Mouse (Mus musculus) forebrain, embryonic 14.5 days (tissue): ENCODE measurements around the gene Lman1l. TPM values are rescaled to one million over a fixed set of nuclear protein-coding genes. Genes with fewer than 3 reads are reported as not detected.

Source experiments
- ATAC-seq: fragments of 200-750 bp; cut with Nextera tagmentation; 2 replicates; pipeline ENCODE4 v1.8.0; 2017; ENCODE audit warnings: mild to moderate bottlenecking, moderate library complexity
- DNase-seq: peaks from one replicate; pipeline ENCODE4 v3.0.0-alpha.2; 2015; ENCODE audit warnings: low spot score
- H3K27ac ChIP-seq: fragments of 300-500 bp; sonication (generic); 2 replicates; pipeline ENCODE4 v1.5.1; 2014; ENCODE audit warnings: low read depth, mild to moderate bottlenecking, control low read depth, low read length, moderate library complexity
- H3K27me3 ChIP-seq: fragments of 300-500 bp; sonication (generic); replicated peaks from 2 replicates; pipeline ENCODE4 v1.6.1; 2014; ENCODE audit warnings: low read length, control low read depth, mixed read lengths; ENCODE audit not compliant: control insufficient read depth, insufficient read depth
- H3K36me3 ChIP-seq: fragments of 300-500 bp; sonication (generic); 2 replicates; pipeline ENCODE4 v1.6.1; 2014; ENCODE audit warnings: low read length, control low read depth; ENCODE audit not compliant: control insufficient read depth, insufficient read depth
- H3K4me1 ChIP-seq: fragments of 300-500 bp; sonication (generic); 2 replicates; pipeline ENCODE4 v1.6.1; 2014; ENCODE audit warnings: antibody characterized with exemption, low read length, control low read depth; ENCODE audit not compliant: control insufficient read depth, insufficient read depth
- H3K4me2 ChIP-seq: fragments of 300-500 bp; sonication (generic); 2 replicates; pipeline ENCODE4 v1.6.1; 2014; ENCODE audit warnings: mild to moderate bottlenecking, control low read depth, low read length
- H3K4me3 ChIP-seq: fragments of 300-500 bp; sonication (generic); 2 replicates; pipeline ENCODE4 v1.5.1; 2014; ENCODE audit warnings: low read depth, low read length, control low read depth
- H3K9ac ChIP-seq: fragments of 300-500 bp; sonication (generic); 2 replicates; pipeline ENCODE4 v1.6.1; 2014; ENCODE audit warnings: mild to moderate bottlenecking, low read length, control low read depth, moderate library complexity
- H3K9me3 ChIP-seq: fragments of 300-500 bp; sonication (generic); replicated peaks from 2 replicates; pipeline ENCODE4 v1.6.1; 2016; ENCODE audit warnings: low read length, control low read depth, mixed read lengths; ENCODE audit not compliant: control insufficient read depth
- WGBS: fragments of 180-500 bp; shearing (Covaris S2); extraction: QIAGEN DNeasy Blood & Tissue Kit; methylation state at CpG from one replicate; pipeline ENCODE4 v1.1.7; 2014; 5-methylcytosine and 5-hydroxymethylcytosine counted together
- polyA plus RNA-seq: library from polyadenylated mRNA; unstranded; fragments of >200 nt; fragmentation: Nextera tagmentation; extraction: Ambion mirVana; gene quantifications from 2 replicates; pipeline ENCODE4 v1.2.1, GENCODE M21; 2014

The Lman1l gene
- polyA plus RNA-seq = not detected in 2 replicates

DNA sequence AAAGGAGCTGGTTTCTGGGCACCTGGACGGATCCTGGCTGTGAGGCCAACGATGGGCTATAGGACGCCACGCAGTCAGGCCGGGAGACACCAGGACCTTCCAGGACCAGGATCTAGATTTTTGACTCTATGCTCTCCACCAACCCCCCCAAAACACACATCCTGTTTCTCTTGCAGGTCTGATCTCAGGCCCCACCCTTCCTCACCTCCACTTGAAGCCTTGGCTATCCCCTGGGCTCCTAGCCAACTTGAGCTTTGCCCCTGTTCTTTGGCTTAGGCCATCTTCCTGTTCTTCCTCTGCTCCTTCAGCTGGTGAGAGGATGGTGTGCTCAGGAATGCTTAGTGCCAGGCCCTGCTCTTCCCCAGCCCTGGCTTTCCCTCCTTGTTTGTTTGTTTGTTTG is at the start of gene Lman1l:
TSS of gene Lman1l (minus strand) at position 101 of the 400 bp plus-strand sequence.
- DNase-seq (no peak), ATAC-seq (no peak)
- WGBS = 98% methylated on average over 5 of the region's 5 CpGs
- Histone ChIP-seq H3K27me3 (no peaks in the 10 kb centered on the region), H3K4me3 (no peak within 1 kb of the TSS), H3K4me2 (no peak within 1 kb of the TSS), H3K27ac (no peak within 1 kb of the TSS), H3K4me1 (no peaks in the 10 kb centered on the region), H3K36me3 (peaks cover 15% of the 10 kb centered on the region), H3K9me3 (no peaks in the 10 kb centered on the region), H3K9ac (no peak within 1 kb of the TSS)

DNA sequence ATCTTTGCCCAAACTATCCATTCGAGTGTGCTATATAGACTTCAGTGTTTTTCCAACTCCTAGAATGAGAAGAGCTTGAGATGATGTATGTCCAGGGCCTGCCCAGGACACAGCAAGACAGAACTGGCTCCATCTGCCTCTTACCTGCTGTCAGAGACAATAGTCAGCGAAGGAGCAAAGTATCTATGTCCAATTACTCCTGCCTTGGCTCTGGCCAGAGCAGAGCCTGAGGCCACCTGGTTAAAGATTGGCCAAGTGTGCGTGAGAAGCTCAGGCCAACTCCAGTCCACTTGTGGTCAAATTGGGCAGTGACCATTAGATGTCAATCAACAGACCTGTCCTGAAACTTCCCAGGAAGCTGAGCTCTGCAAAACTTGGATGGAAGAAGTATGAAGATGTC is 49.0 kb upstream of the Lman1l start:
- DNase-seq (no peak), ATAC-seq (no peak)
- no peak overlapping the region for H3K4me2 ChIP-seq
- no peak overlapping the region for H3K27ac ChIP-seq
- H3K27me3 ChIP-seq = no peaks in the 10 kb centered on the region
- H3K4me1 ChIP-seq = no peaks in the 10 kb centered on the region
- 78% methylated on average over 3 of the region's 3 CpGs for WGBS
- no peaks in the 10 kb centered on the region for H3K9me3 ChIP-seq
- no peaks in the 10 kb centered on the region for H3K36me3 ChIP-seq
- H3K4me3 ChIP-seq = no peak overlapping the region
- H3K9ac ChIP-seq = no peak overlapping the region

DNA sequence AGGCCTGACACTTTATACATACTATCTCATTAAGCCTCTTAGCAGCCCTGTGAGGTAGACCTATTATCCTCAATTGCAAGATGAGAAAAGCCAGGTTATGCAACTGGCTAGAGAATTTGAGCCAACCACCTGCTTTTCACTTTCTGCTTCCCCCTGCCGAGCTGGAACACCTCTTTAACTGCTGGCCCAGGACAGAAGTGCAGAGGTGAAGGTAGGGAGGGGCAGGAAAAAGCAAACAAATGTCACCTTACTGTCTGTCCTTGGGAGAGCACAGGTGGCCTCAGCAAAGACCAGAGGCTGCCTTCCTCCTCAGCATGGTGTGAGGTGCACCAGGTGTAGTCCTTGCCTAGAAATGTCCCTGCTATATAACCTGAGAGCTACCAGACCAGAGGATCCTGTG is 47.7 kb upstream of the Lman1l start:
- no peak overlapping the region for H3K4me3 ChIP-seq
- H3K36me3 ChIP-seq = no peaks in the 10 kb centered on the region
- H3K9ac ChIP-seq = no peak overlapping the region
- no peak for ATAC-seq
- DNase-seq = no peak
- 33% methylated on average over 1 of the region's 1 CpGs for WGBS
- no peaks in the 10 kb centered on the region for H3K4me1 ChIP-seq
- H3K27me3 ChIP-seq = no peaks in the 10 kb centered on the region
- H3K9me3 ChIP-seq = no peaks in the 10 kb centered on the region
- H3K27ac ChIP-seq = no peak overlapping the region
- no peak overlapping the region for H3K4me2 ChIP-seq

DNA sequence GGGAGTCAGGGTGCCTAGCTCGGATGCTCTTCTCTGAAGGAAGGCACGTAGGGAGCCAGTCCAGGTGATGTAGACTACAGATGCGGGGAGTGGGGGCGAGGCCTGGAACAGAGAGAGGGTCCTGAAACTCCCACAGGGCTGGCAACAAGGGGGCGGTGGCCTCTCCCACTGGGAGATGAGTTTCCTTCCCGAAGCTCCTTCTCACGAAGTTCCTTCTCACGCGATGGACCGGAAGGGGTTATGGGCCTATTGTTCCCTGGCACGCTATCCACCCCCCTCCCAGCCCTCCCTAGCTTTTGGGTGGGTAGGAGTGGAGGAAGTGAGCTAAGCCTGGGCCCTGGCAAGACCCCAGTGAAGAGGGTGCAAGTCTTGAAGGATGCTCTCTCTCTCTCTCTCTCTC is 47.2 kb upstream of the Lman1l start:
- Histone ChIP-seq H3K4me1 (no peaks in the 10 kb centered on the region), H3K4me3 (no peak overlapping the region), H3K9ac (no peak overlapping the region), H3K4me2 (no peak overlapping the region), H3K27me3 (no peaks in the 10 kb centered on the region), H3K9me3 (no peaks in the 10 kb centered on the region), H3K36me3 (no peaks in the 10 kb centered on the region), H3K27ac (no peak overlapping the region)
- 61% methylated on average over 11 of the region's 11 CpGs for WGBS
- no peak for DNase-seq
- no peak for ATAC-seq

GRCm38 (mm10) chr9:57667136-57667535 is 46.6 kb upstream of the Lman1l start:
- no peak for DNase-seq
- 76% methylated on average over 3 of the region's 3 CpGs for WGBS
- H3K9ac ChIP-seq = no peak overlapping the region
- no peak for ATAC-seq
- H3K27ac ChIP-seq = no peak overlapping the region
- H3K9me3 ChIP-seq = no peaks in the 10 kb centered on the region
- H3K36me3 ChIP-seq = no peaks in the 10 kb centered on the region
- no peaks in the 10 kb centered on the region for H3K4me1 ChIP-seq
- no peak overlapping the region for H3K4me2 ChIP-seq
- H3K27me3 ChIP-seq = no peaks in the 10 kb centered on the region
- H3K4me3 ChIP-seq = no peak overlapping the region

- DNase-seq = no peak
- Histone ChIP-seq H3K4me3 (no peak overlapping the region), H3K27me3 (no peaks in the 10 kb centered on the region), H3K9ac (no peak overlapping the region), H3K4me1 (no peaks in the 10 kb centered on the region), H3K36me3 (no peaks in the 10 kb centered on the region), H3K27ac (no peak overlapping the region), H3K9me3 (no peaks in the 10 kb centered on the region), H3K4me2 (no peak overlapping the region)
- no peak for ATAC-seq
- WGBS = 83% methylated on average over 8 of the region's 8 CpGs
These were observed 46.0 kb upstream of the Lman1l start for GRCm38 (mm10) chr9:57666536-57666935.

DNA sequence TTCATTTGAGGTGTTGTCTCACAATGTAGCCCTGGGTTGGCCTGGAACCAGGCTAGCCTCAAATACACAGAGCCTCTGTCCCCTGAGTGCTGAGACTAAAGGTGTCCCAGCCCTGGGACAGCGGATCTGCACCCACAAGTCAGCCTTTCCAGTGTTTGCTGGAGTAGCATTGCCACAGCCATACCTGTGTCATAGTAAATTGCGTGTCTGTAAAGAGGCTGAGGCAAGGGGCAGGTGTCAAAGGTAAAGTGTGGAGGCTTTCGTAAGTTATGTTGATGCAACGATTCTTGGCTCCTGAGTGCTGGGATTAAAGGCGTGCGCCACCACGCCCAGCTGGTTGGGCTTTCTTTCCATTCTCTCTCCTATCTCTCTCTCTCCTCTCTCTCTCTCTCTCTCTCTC is 44.0 kb upstream of the Lman1l start:
- H3K4me1 ChIP-seq = no peaks in the 10 kb centered on the region
- no peak overlapping the region for H3K4me2 ChIP-seq
- WGBS = 65% methylated on average over 7 of the region's 7 CpGs
- no peak overlapping the region for H3K4me3 ChIP-seq
- H3K27me3 ChIP-seq = no peaks in the 10 kb centered on the region
- no peak overlapping the region for H3K27ac ChIP-seq
- ATAC-seq (no peak), DNase-seq (no peak)
- no peak overlapping the region for H3K9ac ChIP-seq
- no peaks in the 10 kb centered on the region for H3K36me3 ChIP-seq
- no peaks in the 10 kb centered on the region for H3K9me3 ChIP-seq

- ATAC-seq (0 out of 2 replicates have a peak, but pooled peaks have one; percentile 44), DNase-seq (peak; percentile 59)
- Histone ChIP-seq H3K4me1 (no peaks in the 10 kb centered on the region), H3K9ac (no peak overlapping the region), H3K4me3 (no peak overlapping the region), H3K27ac (no peak overlapping the region), H3K36me3 (no peaks in the 10 kb centered on the region), H3K27me3 (no peaks in the 10 kb centered on the region), H3K9me3 (no peaks in the 10 kb centered on the region), H3K4me2 (no peak overlapping the region)
- WGBS = 43% methylated on average over 3 of the region's 3 CpGs
These were observed 41.0 kb upstream of the Lman1l start for GRCm38 (mm10) chr9:57661552-57661951.

DNA sequence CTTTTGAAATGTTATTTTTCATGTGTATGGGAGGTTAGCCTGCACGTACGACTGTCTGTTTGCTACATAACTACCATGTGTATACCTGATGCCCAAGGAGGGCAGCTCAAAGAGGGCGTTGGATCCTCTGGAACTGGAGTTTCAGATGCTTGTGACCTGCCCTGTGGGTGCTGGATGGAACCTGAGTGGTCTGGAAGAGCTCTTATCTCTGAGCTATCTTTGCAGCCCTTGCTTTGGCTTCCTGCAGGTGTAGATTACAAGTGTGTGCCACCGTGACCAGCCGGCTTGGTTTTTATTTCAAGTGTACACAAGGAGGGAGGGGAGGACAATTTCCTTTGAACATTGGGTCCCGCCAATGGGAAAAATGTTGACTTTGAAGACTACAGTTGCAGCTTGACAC is 39.9 kb upstream of the Lman1l start:
- Histone ChIP-seq H3K4me3 (no peak overlapping the region), H3K9me3 (no peaks in the 10 kb centered on the region), H3K4me2 (no peak overlapping the region), H3K4me1 (no peaks in the 10 kb centered on the region), H3K9ac (no peak overlapping the region), H3K27me3 (no peaks in the 10 kb centered on the region), H3K36me3 (no peaks in the 10 kb centered on the region), H3K27ac (no peak overlapping the region)
- WGBS = 87% methylated on average over 6 of the region's 6 CpGs
- no peak for DNase-seq
- ATAC-seq = no peak
